Mouse (Mus musculus) MEL (cell line): ENCODE data around the gene Krt28. TPM values are rescaled to one million over a fixed set of nuclear protein-coding genes. Genes with fewer than 3 reads are reported as not detected.

ENCODE experiments used
- DNase-seq: peaks from one replicate; pipeline ENCODE4 v3.0.0; 2011; ENCODE audit warnings: low read depth, low spot score
- H3K27ac ChIP-seq: 2 replicates; pipeline ENCODE4 v1.5.1; 2012; ENCODE audit warnings: low read depth, mild to moderate bottlenecking, control low read depth, low read length, moderate library complexity; ENCODE audit not compliant: control insufficient read depth
- H3K27me3 ChIP-seq, 2 experiments: fragments of 150-350 bp in 1 of 2; sonication (generic) in 1 of 2; 2 replicates each; pipeline ENCODE4 v1.6.1; 2012; ENCODE audit warnings: low read length in 2 of 2, mild to moderate bottlenecking in 2 of 2, improper control_type of control experiment in 1 of 2, moderate library complexity in 1 of 2; ENCODE audit not compliant: insufficient read depth in 2 of 2, control insufficient read depth in 1 of 2
- H3K36me3 ChIP-seq, 2 experiments: 2 replicates each; pipeline ENCODE4 v1.6.1; 2012 to 2014; ENCODE audit warnings: low read length in 2 of 2, improper control_type of control experiment in 1 of 2, inconsistent platforms in 1 of 2, mild to moderate bottlenecking in 1 of 2; ENCODE audit not compliant: insufficient read depth in 2 of 2, control insufficient read depth in 1 of 2
- H3K4me1 ChIP-seq, 2 experiments: fragments of 150-350 bp in 1 of 2; sonication (generic) in 1 of 2; 2 replicates each; pipeline ENCODE4 v1.6.1; 2012; ENCODE audit warnings: low read length in 2 of 2, improper control_type of control experiment in 1 of 2, mild to moderate bottlenecking in 1 of 2; ENCODE audit not compliant: insufficient read depth in 2 of 2, control insufficient read depth in 1 of 2
- H3K4me3 ChIP-seq, 2 experiments: fragments of 150-350 bp in 1 of 2; sonication (generic) in 1 of 2; 2 replicates each; pipeline ENCODE4 v1.5.1; 2012; ENCODE audit warnings: low read depth in 2 of 2, low read length in 2 of 2, mild to moderate bottlenecking in 2 of 2, moderate library complexity in 2 of 2, control low read depth in 1 of 2, improper control_type of control experiment in 1 of 2; ENCODE audit not compliant: control insufficient read depth in 1 of 2, insufficient read depth in 1 of 2
- H3K79me2 ChIP-seq: 2 replicates; pipeline ENCODE4 v1.6.1; 2012; ENCODE audit warnings: mild to moderate bottlenecking, low read length, moderate library complexity; ENCODE audit not compliant: control insufficient read depth, poor library complexity, insufficient read depth
- H3K9ac ChIP-seq: 2 replicates; pipeline ENCODE4 v1.6.1; 2012; ENCODE audit warnings: low read depth, mild to moderate bottlenecking, control low read depth, low read length, moderate library complexity; ENCODE audit not compliant: control insufficient read depth, poor library complexity, severe bottlenecking
- H3K9me3 ChIP-seq: fragments of 150-350 bp; sonication (generic); replicated peaks from 2 replicates; pipeline ENCODE4 v1.6.1; 2012; ENCODE audit warnings: mild to moderate bottlenecking, low read length, improper control_type of control experiment, moderate library complexity; ENCODE audit not compliant: insufficient read depth
- CHD1 ChIP-seq: IDR thresholded peaks from 2 replicates; pipeline ENCODE4 v1.6.1; 2012; ENCODE audit warnings: low read depth, mild to moderate bottlenecking, inconsistent platforms, low read length, improper control_type of control experiment
- CTCF ChIP-seq, 3 experiments: IDR thresholded peaks in 2 of 3; conservative IDR thresholded peaks in 1 of 3; 2 replicates each; pipeline ENCODE4 v1.5.1; 2011 to 2012; ENCODE audit warnings: low read length in 3 of 3, low read depth in 2 of 3, mild to moderate bottlenecking in 2 of 3, improper control_type of control experiment in 1 of 3, inconsistent platforms in 1 of 3, mixed read lengths in 1 of 3, moderate library complexity in 1 of 3; ENCODE audit not compliant: control insufficient read depth in 1 of 3, insufficient read depth in 1 of 3, poor library complexity in 1 of 3, severe bottlenecking in 1 of 3
- ELF1 ChIP-seq: IDR thresholded peaks from 2 replicates; pipeline ENCODE4 v1.6.1; 2014; ENCODE audit warnings: low read depth, mild to moderate bottlenecking, inconsistent platforms, low read length, improper control_type of control experiment, moderate library complexity
- EP300 ChIP-seq, 2 experiments: IDR thresholded peaks; 2 replicates each; pipeline ENCODE4 v1.6.1; 2011; ENCODE audit warnings: improper control_type of control experiment in 2 of 2, low read length in 2 of 2, low read depth in 1 of 2, mild to moderate bottlenecking in 1 of 2
- GATA1 ChIP-seq: IDR thresholded peaks from 2 replicates; pipeline ENCODE4 v1.6.1; 2011; ENCODE audit warnings: low read depth, low read length, improper control_type of control experiment
- JUND ChIP-seq: IDR thresholded peaks from 2 replicates; pipeline ENCODE4 v1.6.1; 2011; ENCODE audit warnings: low read depth, mild to moderate bottlenecking, improper control_type of control experiment, low read length
- MAFK ChIP-seq: IDR thresholded peaks from 2 replicates; pipeline ENCODE4 v1.6.1; 2011; ENCODE audit warnings: low read depth, mild to moderate bottlenecking, low read length, improper control_type of control experiment, borderline replicate concordance
- MAZ ChIP-seq: IDR thresholded peaks from 2 replicates; pipeline ENCODE4 v1.6.1; 2012; ENCODE audit warnings: low read depth, mild to moderate bottlenecking, inconsistent platforms, low read length, improper control_type of control experiment
- MXI1 ChIP-seq: IDR thresholded peaks from 2 replicates; pipeline ENCODE4 v1.6.1; 2011; ENCODE audit warnings: mild to moderate bottlenecking, low read depth, low read length, improper control_type of control experiment
- MYC ChIP-seq: IDR thresholded peaks from 2 replicates; pipeline ENCODE4 v1.6.1; 2011; ENCODE audit warnings: low read depth, mild to moderate bottlenecking, low read length, improper control_type of control experiment, moderate library complexity
- POLR2A ChIP-seq, 2 experiments: IDR thresholded peaks; 2 replicates each; pipeline ENCODE4 v1.6.1; 2011 to 2012; ENCODE audit warnings: low read length in 2 of 2, mild to moderate bottlenecking in 2 of 2, control low read depth in 1 of 2, improper control_type of control experiment in 1 of 2, low read depth in 1 of 2, moderate library complexity in 1 of 2; ENCODE audit not compliant: control insufficient read depth in 1 of 2, insufficient read depth in 1 of 2, poor library complexity in 1 of 2
- RAD21 ChIP-seq: IDR thresholded peaks from 2 replicates; pipeline ENCODE4 v1.6.1; 2011; ENCODE audit warnings: mild to moderate bottlenecking, low read depth, low read length, improper control_type of control experiment
- SIN3A ChIP-seq: IDR thresholded peaks from 2 replicates; pipeline ENCODE4 v1.6.1; 2012; ENCODE audit warnings: low read length, improper control_type of control experiment, inconsistent platforms
- SMC3 ChIP-seq: IDR thresholded peaks from 2 replicates; pipeline ENCODE4 v1.6.1; 2011; ENCODE audit warnings: low read depth, low read length, improper control_type of control experiment
- TAL1 ChIP-seq: IDR thresholded peaks from 2 replicates; pipeline ENCODE4 v1.6.1; 2012; ENCODE audit warnings: mild to moderate bottlenecking, inconsistent platforms, low read length, moderate library complexity, mixed read lengths
- TBP ChIP-seq: IDR thresholded peaks from 2 replicates; pipeline ENCODE4 v1.8.0; 2011; ENCODE audit warnings: low read depth, low read length, improper control_type of control experiment
- TCF12 ChIP-seq: IDR thresholded peaks from 2 replicates; pipeline ENCODE4 v1.6.1; 2014; ENCODE audit warnings: low read depth, mild to moderate bottlenecking, inconsistent platforms, low read length, improper control_type of control experiment, moderate library complexity
- USF1 ChIP-seq: IDR thresholded peaks from 2 replicates; pipeline ENCODE4 v1.6.1; 2014; ENCODE audit warnings: low read depth, mild to moderate bottlenecking, inconsistent platforms, low read length, improper control_type of control experiment, moderate library complexity
- ZC3H11A ChIP-seq: IDR thresholded peaks from 2 replicates; pipeline ENCODE4 v1.6.1; 2012; ENCODE audit warnings: low read depth, mild to moderate bottlenecking, inconsistent platforms, low read length, improper control_type of control experiment
- ZNF384 ChIP-seq: IDR thresholded peaks from 2 replicates; pipeline ENCODE4 v1.6.1; 2012; ENCODE audit warnings: low read depth, mild to moderate bottlenecking, inconsistent platforms, low read length, improper control_type of control experiment
- polyA plus RNA-seq, 2 experiments: library from polyadenylated mRNA; stranded (reverse) in 1 of 2; unstranded in 1 of 2; fragments of >175 nt in 1 of 2; fragments of >200 nt in 1 of 2; gene quantifications; 2 replicates each; pipeline versions ENCODE4 v1.2.1 to v1.2.4; 2012; ENCODE audit warnings: low replicate concordance in 2 of 2, low read depth in 1 of 2; ENCODE audit not compliant: insufficient read length in 2 of 2, insufficient read depth in 1 of 2, missing spikeins in 1 of 2
- total RNA-seq: library from RNA; depleted of rRNA; stranded (reverse); fragments of 300-350 nt; gene quantifications from 2 replicates; pipeline ENCODE4 v1.2.3, GENCODE M21; 2012

The Krt28 gene
- total and polyA plus RNA-seq, 3 experiments, result not detected

- Histone ChIP-seq H3K9me3 (no peaks in the 10 kb centered on the region), H3K4me1 (no peaks in the 10 kb centered on the region), H3K27ac (no peak overlapping the region), H3K79me2 (no peaks in the 10 kb centered on the region), H3K9ac (no peak overlapping the region), H3K36me3 (no peaks in the 10 kb centered on the region), H3K4me3 (no peak overlapping the region), H3K27me3 (no peaks in the 10 kb centered on the region)
- DNase-seq, result no peak
- TF ChIP-seq TAL1 (no peak), TCF12 (no peak), MXI1 (no peak), MAFK (no peak), CHD1 (no peak), USF1 (no peak), MAZ (no peak)
These were observed 39.9 kb upstream of the Krt28 start for GRCm38 (mm10) chr11:99414463-99415147.

DNA sequence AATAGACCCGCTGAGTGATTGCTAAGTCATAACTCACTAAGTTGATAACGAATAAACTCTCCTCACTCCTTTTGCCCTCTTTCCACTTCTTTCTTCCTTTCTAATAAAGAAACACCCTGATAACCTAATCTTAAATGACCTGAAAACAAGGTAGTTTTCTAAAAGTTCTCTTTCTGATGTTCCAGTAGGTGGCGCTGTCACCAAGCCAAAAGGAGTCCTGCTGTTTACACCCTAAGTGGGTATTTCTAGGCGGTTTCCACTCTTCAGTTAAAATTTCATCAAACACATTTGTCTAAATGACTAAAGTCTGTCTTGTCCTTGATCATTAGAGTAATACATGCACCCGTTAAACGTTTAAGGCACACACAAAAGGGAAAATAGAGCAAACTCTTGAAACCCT, 38.5 kb upstream of the Krt28 start:
- Histone ChIP-seq H3K79me2 (no peaks in the 10 kb centered on the region), H3K9ac (no peak overlapping the region), H3K4me1 (no peaks in the 10 kb centered on the region), H3K27ac (no peak overlapping the region), H3K9me3 (no peaks in the 10 kb centered on the region), H3K4me3 (no peak overlapping the region), H3K36me3 (no peaks in the 10 kb centered on the region; a peak in 1 of 4 replicates), H3K27me3 (no peaks in the 10 kb centered on the region)
- TF ChIP-seq TBP, result no peak
- peak; percentile 67 for TF ChIP-seq RAD21
- TF ChIP-seq ELF1, result no peak
- TF ChIP-seq GATA1, result no peak
- no peak for TF ChIP-seq USF1
- 0 out of 2 replicates have a peak, but pooled peaks have one; percentile 14 for TF ChIP-seq TCF12
- TF ChIP-seq EP300 (IDR thresholded peaks at IDR 0.05; ENCODE audit: low read depth in 1 of 2, low read length in 2 of 2), result no peak
- peak; percentile 51 to 81 (median 59) for TF ChIP-seq CTCF (IDR thresholded peaks at IDR 0.05 in 2 of 3, conservative IDR thresholded peaks at IDR 0.05 in 1 of 3; ENCODE audit: control insufficient read depth in 1 of 3, insufficient read depth in 1 of 3, low read depth in 2 of 3, low read length in 3 of 3, poor library complexity in 1 of 3, severe bottlenecking in 1 of 3)
- peak; percentile 26; the same call in 1 of the 2 replicates for TF ChIP-seq ZC3H11A
- no peak for TF ChIP-seq JUND
- no peak for TF ChIP-seq MYC
- no peak for TF ChIP-seq ZNF384
- TF ChIP-seq SIN3A, result no peak
- peak; percentile 65 for TF ChIP-seq SMC3
- no peak for TF ChIP-seq MAFK
- no peak for TF ChIP-seq POLR2A (IDR thresholded peaks at IDR 0.05; ENCODE audit: control insufficient read depth in 1 of 2, insufficient read depth in 1 of 2, low read depth in 1 of 2, low read length in 2 of 2, poor library complexity in 1 of 2)
- DNase-seq, result peak; percentile 74
